Mouse (Mus musculus): ENCODE data around the gene Plekhj1. TPM values are rescaled to one million over a fixed set of nuclear protein-coding genes. Genes with fewer than 3 reads are reported as not detected.

The Plekhj1 gene
- polyA plus RNA-seq, 1 experiment from 2014 or later, result 119 TPM

- WGBS, result 63% methylated on average over 6 of the region's 6 CpGs
- no peak overlapping the region for H3K9ac ChIP-seq (replicated peaks; ENCODE audit: low read length)
- no peak overlapping the region for H3K4me3 ChIP-seq (ENCODE audit: low read depth, low read length)
- no peaks in the 10 kb centered on the region for H3K9me3 ChIP-seq (replicated peaks; ENCODE audit: control insufficient read depth, low read length)
- H3K27ac ChIP-seq (replicated peaks; ENCODE audit: low read depth, low read length), result no peak overlapping the region
- DNase-seq (ENCODE audit: low spot score) (no peak), ATAC-seq (replicated peaks; ENCODE audit: insufficient number of reproducible peaks, low FRiP score, low TSS enrichment, low read depth) (no peak)
- H3K4me2 ChIP-seq (ENCODE audit: low read depth, low read length), result no peak overlapping the region
- H3K4me1 ChIP-seq (ENCODE audit: control insufficient read depth, insufficient read depth, low read length), result peaks cover 3% of the 10 kb centered on the region; the same call in 1 of the 2 replicates
- 0 out of 2 replicates have a peak, but pooled peaks cover 2% of the 10 kb centered on the region for H3K36me3 ChIP-seq (replicated peaks; ENCODE audit: control insufficient read depth, insufficient read depth, low read depth, low read length)
- H3K27me3 ChIP-seq (ENCODE audit: control insufficient read depth, insufficient read depth, low read length), result peaks cover 43% of the 10 kb centered on the region
Observed at GRCm38 (mm10) chr10:80839848-80840247, 41.4 kb upstream of the Plekhj1 start.

GRCm38 (mm10) chr10:80838346-80838912 lies 40.0 kb upstream of the Plekhj1 start:
- Histone ChIP-seq H3K27ac (replicated peaks; ENCODE audit: low read depth, low read length) (no peak overlapping the region), H3K9me3 (replicated peaks; ENCODE audit: control insufficient read depth, low read length) (no peaks in the 10 kb centered on the region), H3K4me3 (ENCODE audit: low read depth, low read length) (no peak overlapping the region), H3K4me2 (ENCODE audit: low read depth, low read length) (no peak overlapping the region), H3K4me1 (ENCODE audit: control insufficient read depth, insufficient read depth, low read length) (peaks cover 3% of the 10 kb centered on the region; the same call in 1 of the 2 replicates), H3K9ac (replicated peaks; ENCODE audit: low read length) (no peak overlapping the region), H3K36me3 (replicated peaks; ENCODE audit: control insufficient read depth, insufficient read depth, low read depth, low read length) (0 out of 2 replicates have a peak, but pooled peaks cover 3% of the 10 kb centered on the region), H3K27me3 (ENCODE audit: control insufficient read depth, insufficient read depth, low read length) (peaks cover 37% of the 10 kb centered on the region)
- ATAC-seq (replicated peaks; ENCODE audit: insufficient number of reproducible peaks, low FRiP score, low TSS enrichment, low read depth), result no peak
- WGBS, result 46% methylated on average over 2 of the region's 2 CpGs
- DNase-seq (ENCODE audit: low spot score), result no peak

GRCm38 (mm10) chr10:80837827-80838226 lies 39.4 kb upstream of the Plekhj1 start:
- H3K4me3 ChIP-seq (ENCODE audit: low read depth, low read length), result no peak overlapping the region
- H3K27ac ChIP-seq (replicated peaks; ENCODE audit: low read depth, low read length), result no peak overlapping the region
- no peak for DNase-seq (ENCODE audit: low spot score)
- 0 out of 2 replicates have a peak, but pooled peaks cover 3% of the 10 kb centered on the region for H3K36me3 ChIP-seq (replicated peaks; ENCODE audit: control insufficient read depth, insufficient read depth, low read depth, low read length)
- 16% methylated on average over 2 of the region's 2 CpGs for WGBS
- no peak overlapping the region for H3K4me2 ChIP-seq (ENCODE audit: low read depth, low read length)
- peaks cover 3% of the 10 kb centered on the region; the same call in 1 of the 2 replicates for H3K4me1 ChIP-seq (ENCODE audit: control insufficient read depth, insufficient read depth, low read length)
- no peak overlapping the region for H3K9ac ChIP-seq (replicated peaks; ENCODE audit: low read length)
- H3K27me3 ChIP-seq (ENCODE audit: control insufficient read depth, insufficient read depth, low read length), result peaks cover 31% of the 10 kb centered on the region
- no peak for ATAC-seq (replicated peaks; ENCODE audit: insufficient number of reproducible peaks, low FRiP score, low TSS enrichment, low read depth)
- no peaks in the 10 kb centered on the region for H3K9me3 ChIP-seq (replicated peaks; ENCODE audit: control insufficient read depth, low read length)

- H3K4me1 ChIP-seq (ENCODE audit: control insufficient read depth, insufficient read depth, low read length), result peaks cover 3% of the 10 kb centered on the region; the same call in 1 of the 2 replicates
- H3K4me2 ChIP-seq (ENCODE audit: low read depth, low read length), result no peak overlapping the region
- H3K36me3 ChIP-seq (replicated peaks; ENCODE audit: control insufficient read depth, insufficient read depth, low read depth, low read length), result 0 out of 2 replicates have a peak, but pooled peaks cover 3% of the 10 kb centered on the region
- H3K4me3 ChIP-seq (ENCODE audit: low read depth, low read length), result no peak overlapping the region
- no peak overlapping the region for H3K27ac ChIP-seq (replicated peaks; ENCODE audit: low read depth, low read length)
- DNase-seq (ENCODE audit: low spot score) (no peak), ATAC-seq (replicated peaks; ENCODE audit: insufficient number of reproducible peaks, low FRiP score, low TSS enrichment, low read depth) (no peak)
- WGBS, result 49% methylated on average over 7 of the region's 7 CpGs
- no peak overlapping the region for H3K9ac ChIP-seq (replicated peaks; ENCODE audit: low read length)
- H3K9me3 ChIP-seq (replicated peaks; ENCODE audit: control insufficient read depth, low read length), result no peaks in the 10 kb centered on the region
- peaks cover 27% of the 10 kb centered on the region for H3K27me3 ChIP-seq (ENCODE audit: control insufficient read depth, insufficient read depth, low read length)
Observed at GRCm38 (mm10) chr10:80836949-80837379, 38.5 kb upstream of the Plekhj1 start.

- DNase-seq (ENCODE audit: low spot score), result no peak
- H3K9me3 ChIP-seq (replicated peaks; ENCODE audit: control insufficient read depth, low read length), result no peaks in the 10 kb centered on the region
Observed at GRCm38 (mm10) chr10:80835617-80836016, 37.2 kb upstream of the Plekhj1 start.

GRCm38 (mm10) chr10:80832818-80833217 lies 34.4 kb upstream of the Plekhj1 start:
- DNase-seq (ENCODE audit: low spot score), result no peak
- Histone ChIP-seq H3K36me3 (replicated peaks; ENCODE audit: control insufficient read depth, insufficient read depth, low read depth, low read length) (peaks cover 8% of the 10 kb centered on the region), H3K27me3 (ENCODE audit: control insufficient read depth, insufficient read depth, low read length) (peaks cover 27% of the 10 kb centered on the region), H3K4me1 (ENCODE audit: control insufficient read depth, insufficient read depth, low read length) (peaks cover 4% of the 10 kb centered on the region; the same call in 1 of the 2 replicates), H3K4me2 (ENCODE audit: low read depth, low read length) (no peak overlapping the region), H3K4me3 (ENCODE audit: low read depth, low read length) (no peak overlapping the region), H3K9me3 (replicated peaks; ENCODE audit: control insufficient read depth, low read length) (no peaks in the 10 kb centered on the region), H3K9ac (replicated peaks; ENCODE audit: low read length) (no peak overlapping the region), H3K27ac (replicated peaks; ENCODE audit: low read depth, low read length) (no peak overlapping the region)
- 66% methylated on average over 7 of the region's 7 CpGs for WGBS
- ATAC-seq (replicated peaks; ENCODE audit: insufficient number of reproducible peaks, low FRiP score, low TSS enrichment, low read depth), result no peak

More at GRCm38 (mm10) chr10:80835617-80836016, 37.2 kb upstream of the Plekhj1 start:
- Histone ChIP-seq H3K4me3 (ENCODE audit: low read depth, low read length) (no peak overlapping the region), H3K27ac (replicated peaks; ENCODE audit: low read depth, low read length) (no peak overlapping the region), H3K4me2 (ENCODE audit: low read depth, low read length) (no peak overlapping the region), H3K36me3 (replicated peaks; ENCODE audit: control insufficient read depth, insufficient read depth, low read depth, low read length) (0 out of 2 replicates have a peak, but pooled peaks cover 3% of the 10 kb centered on the region), H3K27me3 (ENCODE audit: control insufficient read depth, insufficient read depth, low read length) (peaks cover 27% of the 10 kb centered on the region), H3K9ac (replicated peaks; ENCODE audit: low read length) (no peak overlapping the region), H3K4me1 (ENCODE audit: control insufficient read depth, insufficient read depth, low read length) (peaks cover 3% of the 10 kb centered on the region; the same call in 1 of the 2 replicates)
- ATAC-seq (replicated peaks; ENCODE audit: insufficient number of reproducible peaks, low FRiP score, low TSS enrichment, low read depth), result no peak
- WGBS, result 55% methylated on average over 30 of the region's 30 CpGs

- Histone ChIP-seq H3K27me3 (ENCODE audit: control insufficient read depth, insufficient read depth, low read length) (peaks cover 21% of the 10 kb centered on the region), H3K4me2 (ENCODE audit: low read depth, low read length) (no peak overlapping the region), H3K27ac (replicated peaks; ENCODE audit: low read depth, low read length) (no peak overlapping the region), H3K36me3 (replicated peaks; ENCODE audit: control insufficient read depth, insufficient read depth, low read depth, low read length) (peaks cover 8% of the 10 kb centered on the region), H3K4me1 (ENCODE audit: control insufficient read depth, insufficient read depth, low read length) (peaks cover 4% of the 10 kb centered on the region; the same call in 1 of the 2 replicates), H3K9me3 (replicated peaks; ENCODE audit: control insufficient read depth, low read length) (no peaks in the 10 kb centered on the region), H3K4me3 (ENCODE audit: low read depth, low read length) (no peak overlapping the region), H3K9ac (replicated peaks; ENCODE audit: low read length) (no peak overlapping the region)
- 2% methylated on average over 9 of the region's 9 CpGs for WGBS
- ATAC-seq (replicated peaks; ENCODE audit: insufficient number of reproducible peaks, low FRiP score, low TSS enrichment, low read depth), result no peak
- DNase-seq (ENCODE audit: low spot score), result peak; percentile 82
Observed at GRCm38 (mm10) chr10:80831136-80831535, 32.7 kb upstream of the Plekhj1 start.
